Comparison of ENCODE assay signal across 8 mouse cellular contexts in the genomic region with DNA sequence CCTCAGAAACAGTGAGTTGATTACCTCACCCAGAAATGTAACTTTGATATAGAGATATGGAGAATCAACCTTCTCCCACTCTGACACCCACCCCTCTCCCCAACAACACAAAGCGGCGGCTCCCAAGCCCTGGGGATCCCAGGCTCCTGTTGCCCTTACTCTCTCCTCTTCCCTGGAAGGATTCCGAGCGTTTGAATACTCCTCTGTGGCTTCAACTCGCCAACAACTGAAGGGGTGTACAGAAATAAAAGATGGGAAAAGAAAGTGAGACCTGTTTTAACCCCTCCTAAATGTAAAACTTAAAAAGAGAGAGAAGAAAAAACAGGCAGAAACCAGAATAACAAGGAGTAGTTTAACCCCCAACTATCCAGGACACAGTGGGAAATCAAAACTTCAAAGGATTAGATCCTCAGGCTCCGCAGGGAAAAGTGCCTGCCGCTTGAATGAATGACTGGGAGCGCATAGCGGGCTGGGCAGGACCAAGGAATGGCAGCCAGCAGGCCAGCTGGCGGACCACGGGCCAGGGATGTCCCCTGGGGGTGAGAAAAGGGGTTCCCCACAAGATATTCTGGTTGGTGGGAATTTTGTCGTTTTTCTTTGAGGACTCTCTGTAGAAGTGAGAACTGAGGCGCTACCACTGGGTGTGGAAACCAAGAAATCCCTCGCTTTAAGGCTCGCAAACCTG. TPM values are rescaled to one million over a fixed set of nuclear protein-coding genes. Genes with fewer than 3 reads are reported as not detected.
DNase-seq lines count a peak whose midpoint lies in the region; ATAC-seq and TF ChIP-seq lines count a peak whose summit lies in the region.

No protein-coding gene starts in this region.

- TF ChIP-seq CTCF in E14TG2a.4 (conservative IDR thresholded peaks at IDR 0.05; ENCODE audit: low read length) = no peak

- peak overlapping the region; percentile 60 for H3K9ac ChIP-seq in embryonic facial prominence, embryonic 12.5 days
- H3K9ac ChIP-seq in hindbrain, embryonic 11.5 days (ENCODE audit: low read depth, low read length) = peak overlapping the region; percentile 31
- H3K9ac ChIP-seq in midbrain, embryonic 11.5 days (ENCODE audit: low read length) = peak overlapping the region; percentile 47

- no peaks in the 10 kb centered on the region for H3K36me3 ChIP-seq in E14TG2a.4 (ENCODE audit: insufficient read depth, low read length)
- H3K36me3 ChIP-seq in embryonic facial prominence, embryonic 12.5 days = no peaks in the 10 kb centered on the region
- no peaks in the 10 kb centered on the region for H3K36me3 ChIP-seq in hindbrain, embryonic 11.5 days (ENCODE audit: control insufficient read depth, insufficient read depth, low read length)
- no peaks in the 10 kb centered on the region for H3K36me3 ChIP-seq in midbrain, embryonic 11.5 days (ENCODE audit: control insufficient read depth, insufficient read depth, low read length)

- H3K27ac ChIP-seq in embryonic facial prominence, embryonic 12.5 days = no peak overlapping the region
- no peak overlapping the region for H3K27ac ChIP-seq in hindbrain, embryonic 11.5 days (ENCODE audit: low read depth, low read length)
- no peak overlapping the region for H3K27ac ChIP-seq in midbrain, embryonic 11.5 days (ENCODE audit: low read depth, low read length)

- ATAC-seq in cerebellum, adult (ENCODE audit: insufficient number of reproducible peaks, low FRiP score, low TSS enrichment) = no peak
- no peak for ATAC-seq in embryonic facial prominence, embryonic 12.5 days (ENCODE audit: insufficient number of reproducible peaks, insufficient read depth, low FRiP score, low TSS enrichment)
- no peak for ATAC-seq in hindbrain, embryonic 11.5 days (ENCODE audit: low FRiP score)
- ATAC-seq in midbrain, embryonic 11.5 days (ENCODE audit: low FRiP score) = no peak

- DNase-seq in cerebellum, adult 11 months = peak; percentile 17
- DNase-seq in hindbrain, embryonic 11.5 days (ENCODE audit: low spot score) = peak; percentile 53
- peak; percentile 66 for DNase-seq in left cerebral cortex, postnatal 4 days
- peak; percentile 93 for DNase-seq in midbrain, embryonic 11.5 days (ENCODE audit: low spot score, missing footprints)
- DNase-seq in testis, postnatal 10 days (ENCODE audit: low spot score) = peak; percentile 51

- peaks cover 41% of the 10 kb centered on the region for H3K4me1 ChIP-seq in E14TG2a.4 (replicated peaks; ENCODE audit: low read depth, low read length)
- H3K4me1 ChIP-seq in embryonic facial prominence, embryonic 12.5 days = no peaks in the 10 kb centered on the region; the same call in 1 of the 2 replicates
- peaks cover 2% of the 10 kb centered on the region; the same call in 1 of the 2 replicates for H3K4me1 ChIP-seq in hindbrain, embryonic 11.5 days (replicated peaks; ENCODE audit: control insufficient read depth, insufficient read depth, low read length)
- H3K4me1 ChIP-seq in midbrain, embryonic 11.5 days (ENCODE audit: control insufficient read depth, insufficient read depth, low read length) = peaks cover 13% of the 10 kb centered on the region

- H3K4me3 ChIP-seq in E14TG2a.4 (replicated peaks; ENCODE audit: low read length) = peak overlapping the region; percentile 71; the same call in 1 of the 2 replicates
- peak overlapping the region; percentile 67 for H3K4me3 ChIP-seq in embryonic facial prominence, embryonic 12.5 days
- peak overlapping the region; percentile 43 for H3K4me3 ChIP-seq in hindbrain, embryonic 11.5 days (ENCODE audit: low read depth, low read length)
- H3K4me3 ChIP-seq in midbrain, embryonic 11.5 days (ENCODE audit: low read depth, low read length) = peak overlapping the region; percentile 44

- intact Hi-C loops in left cerebral cortex, postnatal 4 days (cut with DNase I) = loop anchor here (5.0 kb wide), 3 partner anchors 139 to 1134 kb away; no protein-coding TSS in a partner anchor

- peak overlapping the region; percentile 75 for H3K4me2 ChIP-seq in embryonic facial prominence, embryonic 12.5 days (replicated peaks)
- peak overlapping the region; percentile 61 for H3K4me2 ChIP-seq in hindbrain, embryonic 11.5 days (replicated peaks; ENCODE audit: low read depth, low read length)
- H3K4me2 ChIP-seq in midbrain, embryonic 11.5 days = peak overlapping the region; percentile 79

- peaks cover 63% of the 10 kb centered on the region for H3K27me3 ChIP-seq in E14TG2a.4 (ENCODE audit: insufficient read depth, low read length)
- H3K27me3 ChIP-seq in embryonic facial prominence, embryonic 12.5 days = no peaks in the 10 kb centered on the region
- H3K27me3 ChIP-seq in hindbrain, embryonic 11.5 days (ENCODE audit: control insufficient read depth, insufficient read depth, low read length) = peaks cover 6% of the 10 kb centered on the region; the same call in 1 of the 2 replicates
- peaks cover 15% of the 10 kb centered on the region for H3K27me3 ChIP-seq in midbrain, embryonic 11.5 days (ENCODE audit: control insufficient read depth, insufficient read depth, low read length)

- H3K9me3 ChIP-seq in E14TG2a.4 (ENCODE audit: low read length) = no peaks in the 10 kb centered on the region
- H3K9me3 ChIP-seq in embryonic facial prominence, embryonic 12.5 days = no peaks in the 10 kb centered on the region
- no peaks in the 10 kb centered on the region for H3K9me3 ChIP-seq in hindbrain, embryonic 11.5 days (ENCODE audit: control insufficient read depth, low read length)
- no peaks in the 10 kb centered on the region for H3K9me3 ChIP-seq in midbrain, embryonic 11.5 days (ENCODE audit: control insufficient read depth, low read length)

- 2% methylated on average over 15 of the region's 15 CpGs for WGBS in embryonic facial prominence, embryonic 12.5 days
- WGBS in hindbrain, embryonic 11.5 days = under 1% methylated on average over 15 of the region's 15 CpGs
- under 1% methylated on average over 15 of the region's 15 CpGs for WGBS in midbrain, embryonic 11.5 days

RNA-seq across cellular contexts. Expression of gene Alcam, which starts 2.6 kb away (rescaled TPM):
- 22.0 and 25.6 TPM in 2 replicates for polyA plus RNA-seq in embryonic facial prominence, embryonic 12.5 days (2016; fragmentation: Nextera tagmentation; extraction: Ambion mirVana)
- 57.6 and 84.9 TPM in 2 replicates for polyA plus RNA-seq in hindbrain, embryonic 11.5 days (2014; fragmentation: Nextera tagmentation; extraction: Ambion mirVana)
- total RNA-seq in left cerebral cortex, postnatal 4 days (2021) = 100 to 1,000 TPM; 147 to 150 TPM
- polyA plus RNA-seq in midbrain, embryonic 11.5 days (2014; fragmentation: Nextera tagmentation; extraction: Ambion mirVana) = 44.2 and 51.5 TPM in 2 replicates

Comparison
In these comparisons a context has a peak if more than half of its experiments do, and no peak if none do; other contexts are left out.
1. DNase-seq: peak in every context shown above with its lines; median percentile 93 in midbrain, embryonic 11.5 days; 66 in left cerebral cortex, postnatal 4 days; 53 in hindbrain, embryonic 11.5 days; 51 in testis, postnatal 10 days; 17 in cerebellum, adult 11 months.